Mouse (Mus musculus) frontal cortex, adult 2 months (tissue): ENCODE measurements around the gene Rreb1. TPM values are rescaled to one million over a fixed set of nuclear protein-coding genes. Genes with fewer than 3 reads are reported as not detected.

Experiments
- DNase-seq, 2 experiments: peaks; one replicate each; pipeline ENCODE4 v3.0.0; 2022; ENCODE audit warnings: low spot score in 1 of 2; ENCODE audit errors: extremely low spot score in 1 of 2
- polyA plus RNA-seq: library from polyadenylated mRNA; depleted of rRNA; stranded (reverse); fragments of >200 nt; gene quantifications from 2 replicates; pipeline ENCODE4 v1.2.3, GENCODE M21; 2012

Gene Rreb1
- polyA plus RNA-seq, 1 experiment, result 38.2 TPM

DNA sequence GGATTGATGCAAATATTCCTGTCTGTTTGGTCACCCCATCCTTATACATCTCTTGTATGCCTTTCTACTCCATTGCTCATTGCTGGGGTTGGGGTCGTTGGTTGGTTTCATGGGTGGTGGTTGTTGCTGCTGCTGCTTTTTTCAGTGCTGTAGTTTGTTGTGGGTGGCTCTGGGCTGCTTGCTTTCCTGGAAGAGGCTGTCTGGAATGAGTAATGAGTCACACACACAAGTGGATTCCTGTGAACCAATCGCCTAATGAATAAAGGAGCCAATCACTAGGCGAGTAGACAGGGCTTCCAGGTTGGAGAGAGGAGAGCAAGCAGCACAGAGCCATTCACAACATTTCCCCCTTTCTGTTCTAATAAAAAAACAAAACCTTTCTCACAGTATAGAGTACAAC lies 158.2 kb downstream of the Rreb1 start:
- no peak for DNase-seq

GRCm38 (mm10) chr13:37940167-37940566 lies 162.0 kb downstream of the Rreb1 start:
- no peak for DNase-seq

- no peak for DNase-seq
Measured at GRCm38 (mm10) chr13:37940649-37941048, 162.4 kb downstream of the Rreb1 start.

DNA sequence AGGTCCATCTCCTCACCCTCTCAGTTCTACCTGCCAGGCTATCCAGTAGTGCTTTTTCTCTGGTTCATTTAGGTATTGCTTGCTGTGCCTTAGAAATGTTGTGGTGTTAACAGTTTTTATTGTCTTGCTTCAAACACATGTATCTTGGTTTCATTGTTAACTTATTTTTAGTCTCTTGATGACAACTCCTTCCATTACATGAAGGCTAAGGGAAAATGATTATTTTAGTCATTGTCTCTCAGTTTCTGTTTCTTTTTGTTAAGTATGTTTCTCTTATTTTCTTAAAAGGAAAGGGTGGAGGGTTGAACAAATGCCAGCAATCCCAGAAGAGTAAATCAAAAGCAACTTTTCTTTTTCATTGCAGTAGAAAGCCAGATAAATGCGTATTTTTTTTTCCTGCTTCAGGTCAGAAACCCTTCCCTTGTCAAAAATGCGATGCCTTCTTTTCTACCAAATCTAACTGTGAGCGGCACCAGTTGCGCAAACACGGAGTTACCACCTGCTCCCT lies 163.0 kb downstream of the Rreb1 start:
- DNase-seq, result no peak

DNA sequence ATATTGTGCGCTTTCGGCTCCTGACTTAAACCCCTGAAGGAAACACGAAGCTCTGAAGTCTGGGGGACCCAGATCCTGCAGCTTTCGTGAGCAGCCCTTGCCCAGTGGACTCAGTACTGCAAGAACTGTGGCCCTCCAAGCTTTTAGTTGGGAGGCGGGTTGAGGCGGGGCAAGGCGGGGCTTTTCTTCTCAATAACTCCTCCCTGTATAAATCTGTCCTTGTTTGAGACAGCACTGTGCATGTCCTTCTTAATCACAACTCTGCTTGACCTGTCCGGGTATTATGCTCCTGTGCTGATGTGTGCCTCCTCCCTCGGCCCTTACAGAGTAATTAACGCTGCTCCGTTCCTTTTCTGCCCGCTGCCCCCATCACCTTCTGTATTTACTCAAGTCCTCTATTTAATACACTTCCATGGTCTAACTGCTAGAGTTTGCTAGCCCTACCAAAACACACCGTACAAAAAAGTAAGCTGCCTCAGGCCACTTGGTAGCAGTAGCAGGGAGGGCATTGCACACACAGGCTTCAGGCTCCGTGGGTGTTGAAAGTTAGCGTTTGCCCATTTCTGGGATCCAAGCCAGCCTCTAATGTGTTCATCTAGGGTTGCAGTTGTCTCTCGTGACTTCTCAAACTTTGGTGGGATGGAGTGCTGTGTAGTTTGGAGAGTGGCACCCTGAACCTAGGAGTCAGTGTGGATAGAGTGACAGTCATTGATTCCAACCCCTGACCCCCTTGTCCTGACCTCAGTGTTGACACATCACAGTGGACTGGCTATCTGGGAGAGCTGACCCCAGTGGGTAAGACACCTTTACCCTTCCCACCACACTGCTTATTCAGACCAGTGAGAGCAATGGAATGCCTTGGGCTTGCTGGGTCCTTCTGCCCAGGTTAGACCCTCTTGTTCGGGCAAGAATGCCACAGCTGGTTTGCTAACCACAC lies 164.0 kb downstream of the Rreb1 start:
- no peak for DNase-seq

DNA sequence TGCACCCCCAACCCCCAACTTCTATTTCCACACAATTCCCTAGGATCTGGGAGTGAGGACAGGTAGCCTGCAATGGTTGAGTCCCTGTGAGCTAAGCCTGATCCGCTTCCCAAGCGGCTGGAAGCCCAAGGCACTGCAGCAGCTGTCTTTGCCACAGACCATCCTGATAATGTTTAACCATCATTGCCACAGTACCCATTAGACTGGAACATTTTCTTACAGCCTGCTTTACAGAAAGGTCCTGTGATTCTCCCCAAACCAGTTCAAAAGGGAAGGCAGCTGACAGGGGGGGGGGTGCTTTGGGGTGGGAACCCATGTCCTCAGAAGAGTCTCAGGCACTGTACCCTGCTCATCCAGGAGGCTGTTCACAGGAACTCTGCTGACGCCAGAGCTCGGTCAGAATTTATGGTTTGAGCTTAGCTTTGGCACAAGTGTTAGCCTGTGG lies 164.7 kb downstream of the Rreb1 start:
- DNase-seq, result no peak

DNA sequence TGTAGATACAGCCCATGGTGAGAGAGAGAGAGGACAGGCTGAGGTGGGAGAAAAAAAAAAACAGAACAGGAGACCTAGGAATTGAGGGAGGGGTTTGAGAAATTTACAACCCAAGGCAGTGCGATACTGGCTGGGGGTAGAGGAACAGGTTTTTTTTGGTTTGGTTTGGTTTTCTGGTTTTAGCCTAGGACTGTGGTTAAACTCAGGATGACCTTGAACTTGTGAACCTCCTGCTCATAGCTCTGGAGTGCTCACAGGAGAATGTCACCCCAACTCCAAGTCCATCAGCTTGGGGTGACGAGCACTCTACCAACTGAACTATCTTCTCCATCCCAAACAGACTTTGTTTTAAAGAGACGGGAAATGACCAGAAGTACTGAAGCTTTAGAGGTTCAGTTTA lies 165.3 kb downstream of the Rreb1 start:
- no peak for DNase-seq

- DNase-seq, result peak in 1 of 2 experiments; percentile 46
Measured at GRCm38 (mm10) chr13:37944306-37944705, 166.1 kb downstream of the Rreb1 start.

DNA sequence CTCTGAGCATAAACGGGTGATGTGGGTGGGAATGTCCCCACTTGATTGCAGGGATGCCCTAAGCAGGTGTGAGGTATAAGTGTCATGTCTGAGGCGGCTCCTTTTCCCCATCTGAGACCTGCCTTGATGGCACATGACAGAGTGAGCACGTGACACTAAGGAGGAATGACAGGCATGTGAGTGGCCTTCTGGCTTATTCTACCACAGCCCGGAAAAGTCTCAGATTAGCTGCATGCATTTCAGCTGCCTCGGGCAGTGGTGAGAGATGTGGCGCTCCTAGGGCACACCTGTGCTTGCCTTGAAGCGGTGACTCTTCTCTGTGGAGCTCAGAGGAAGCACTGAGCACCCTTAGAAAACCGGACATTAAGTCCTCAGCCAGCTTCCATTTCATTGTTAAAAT lies 167.2 kb downstream of the Rreb1 start:
- DNase-seq, result no peak

GRCm38 (mm10) chr13:37946734-37947133 lies 168.5 kb downstream of the Rreb1 start:
- DNase-seq, result peak in 1 of 2 experiments; percentile 88

GRCm38 (mm10) chr13:37952981-37953380 lies 174.8 kb downstream of the Rreb1 start:
- no peak for DNase-seq

GRCm38 (mm10) chr13:37954318-37954717 lies 176.1 kb downstream of the Rreb1 start:
- DNase-seq, result no peak

- no peak for DNase-seq
Measured at GRCm38 (mm10) chr13:37958498-37959238, 180.5 kb downstream of the Rreb1 start.

GRCm38 (mm10) chr13:37959239-37959907 lies 181.2 kb downstream of the Rreb1 start:
- DNase-seq, result no peak

GRCm38 (mm10) chr13:37959936-37960335 lies 181.7 kb downstream of the Rreb1 start:
- DNase-seq, result no peak

GRCm38 (mm10) chr13:37962541-37962940 lies 184.3 kb downstream of the Rreb1 start:
- no peak for DNase-seq

GRCm38 (mm10) chr13:37963354-37964007 lies 185.3 kb downstream of the Rreb1 start:
- DNase-seq, result peak; percentile 36 to 87

- DNase-seq, result peak in 1 of 2 experiments; percentile 23
Measured at GRCm38 (mm10) chr13:37964128-37965087, 186.2 kb downstream of the Rreb1 start.
